Mouse (Mus musculus) liver, postnatal 0 days (tissue): ENCODE data around the gene Ankrd2.

Experiments
- CTCF ChIP-seq: sonication (generic); IDR thresholded peaks from 2 replicates; pipeline ENCODE4 v1.5.1; 2016; ENCODE audit warnings: antibody characterized with exemption, low read depth
- EP300 ChIP-seq: IDR thresholded peaks from 2 replicates; pipeline ENCODE4 v1.6.1; 2016; ENCODE audit warnings: antibody characterized with exemption, low read depth, mild to moderate bottlenecking

DNA sequence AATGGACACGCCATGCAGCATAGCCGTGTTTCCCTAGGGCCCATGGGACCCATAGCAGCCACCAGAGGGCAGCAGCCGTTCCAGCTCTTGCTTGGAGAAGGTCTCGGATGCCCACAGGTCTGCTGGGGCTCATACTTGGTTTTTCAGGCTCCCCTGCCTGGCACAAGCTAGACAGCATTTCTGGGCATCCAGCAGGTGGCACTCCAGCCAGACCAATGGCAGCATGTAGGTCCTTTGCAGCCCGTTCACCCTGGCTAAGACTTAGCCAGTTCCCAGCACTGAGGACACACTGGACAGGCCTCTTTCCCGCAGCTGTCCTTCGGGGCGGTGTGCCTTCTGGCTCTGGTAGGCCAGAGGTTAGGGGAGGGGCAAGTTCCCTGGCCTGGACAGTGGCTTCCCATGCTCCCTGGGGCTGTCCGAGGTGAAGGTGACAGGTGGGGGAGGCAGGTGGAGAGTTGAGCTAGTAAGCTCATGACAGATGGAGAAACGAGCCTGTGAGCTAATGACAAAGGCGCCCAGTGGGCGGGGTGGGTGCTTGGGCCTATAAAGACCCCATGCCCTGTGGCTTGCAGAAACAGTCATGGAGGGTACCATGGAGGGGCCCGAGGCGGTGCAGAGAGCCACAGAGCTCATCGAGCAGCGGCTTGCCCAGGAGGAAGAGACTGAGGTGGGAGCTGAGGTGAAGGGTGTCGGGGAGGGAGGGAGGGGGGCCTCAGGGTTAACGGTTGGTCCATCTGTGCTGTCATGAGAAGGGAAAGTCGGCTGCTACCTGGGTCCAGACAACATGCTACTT is at the start of gene Ankrd2:
- TF ChIP-seq CTCF (peak; percentile 93), EP300 (no peak)
